Mouse (Mus musculus): ENCODE measurements around the gene Arhgap18.

DNA sequence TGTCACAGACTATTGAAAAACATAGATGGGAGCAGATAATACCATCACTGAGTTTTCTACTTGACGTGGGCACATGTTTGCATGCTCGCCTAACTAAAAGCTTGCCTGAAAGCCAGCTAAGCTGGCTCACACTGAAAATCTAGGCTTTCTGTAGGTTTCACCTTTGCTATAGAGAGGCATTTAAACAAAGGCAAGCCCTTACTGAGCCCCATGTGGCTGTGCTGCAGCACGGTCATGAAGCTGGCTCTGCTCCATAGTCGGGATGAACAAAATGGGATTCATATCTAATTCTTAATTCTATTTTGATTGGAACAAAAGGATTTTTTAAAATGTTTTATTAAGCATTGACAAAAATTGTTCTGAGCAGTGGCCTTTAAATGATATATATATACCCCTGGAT lies 105.3 kb downstream of the Arhgap18 start:
- TF ChIP-seq ZNF384 (IDR thresholded peaks at IDR 0.05; ENCODE audit: low read depth, low read length) (no peak), HCFC1 (IDR thresholded peaks at IDR 0.05; ENCODE audit: borderline replicate concordance, insufficient read depth, low read length) (no peak)

Data from ES-E14 (cell line).